In the genomic region with DNA sequence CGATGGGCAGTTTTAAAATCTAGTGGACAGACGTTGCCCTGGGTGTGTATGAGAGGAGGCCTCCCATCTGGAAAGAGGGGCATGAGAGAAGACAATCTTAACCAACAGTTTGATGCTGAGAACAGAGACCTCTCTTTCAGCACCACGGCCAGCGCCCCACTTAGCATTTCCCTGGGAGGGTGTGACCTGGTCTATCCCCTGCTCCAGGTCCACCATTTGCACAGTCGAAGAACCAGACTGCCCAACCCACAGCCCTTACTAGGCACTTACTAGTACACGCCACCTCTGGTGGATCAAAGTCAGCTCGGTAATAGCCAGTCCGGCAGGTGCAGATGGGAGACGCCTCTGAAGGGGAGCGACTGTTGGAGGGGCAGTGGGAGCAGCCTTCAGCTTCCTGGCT, we compare ENCODE assay signal across 12 mouse cellular contexts.
DNase-seq lines count a peak whose midpoint lies in the region; ATAC-seq lines count a peak whose summit lies in the region.
"Had no signal": no experiment of that assay in that cellular context is flagged by ENCODE, and none has a peak within 500 bp of the region (broad histone marks: within the 10 kb centered on the region; RNA-seq: fewer than 3 reads in every experiment).

No protein-coding gene starts in this region.

- peak; percentile 78 for DNase-seq in heart, embryonic 10.5 days (ENCODE audit: low spot score)
- no peak for DNase-seq in heart, postnatal 25 days (ENCODE audit: low spot score)
- peak; percentile 91 for DNase-seq in midbrain, embryonic 11.5 days (ENCODE audit: low spot score, missing footprints)
- DNase-seq in embryo, embryonic 9.5 days (ENCODE audit: extremely low spot score): peak; percentile 58
- peak; percentile 26 for DNase-seq in ovary, postnatal 36 days (ENCODE audit: low spot score)
- no peak for DNase-seq in layer of hippocampus, adult 9-10 months (ENCODE audit: low spot score)
- no peak for DNase-seq in left cerebral cortex, postnatal 10 days (ENCODE audit: extremely low spot score in 1 of 2, low spot score in 2 of 2)
- DNase-seq: gastrocnemius, postnatal 36 days; kidney, adult 11 months had no signal

- no peaks in the 10 kb centered on the region for H3K9me3 ChIP-seq in heart, embryonic 10.5 days
- no peaks in the 10 kb centered on the region for H3K9me3 ChIP-seq in midbrain, embryonic 11.5 days (ENCODE audit: control insufficient read depth, low read length)
- no peaks in the 10 kb centered on the region for H3K9me3 ChIP-seq in midbrain, embryonic 15.5 days
- H3K9me3 ChIP-seq: midbrain, embryonic 13.5 days had no signal

- no peak overlapping the region for H3K4me3 ChIP-seq in heart, embryonic 10.5 days
- no peak overlapping the region for H3K4me3 ChIP-seq in midbrain, embryonic 11.5 days (ENCODE audit: low read depth, low read length)
- H3K4me3 ChIP-seq in midbrain, embryonic 15.5 days: no peak overlapping the region
- H3K4me3 ChIP-seq: midbrain, embryonic 13.5 days had no signal

- H3K36me3 ChIP-seq in heart, embryonic 10.5 days: no peaks in the 10 kb centered on the region
- no peaks in the 10 kb centered on the region for H3K36me3 ChIP-seq in midbrain, embryonic 11.5 days (ENCODE audit: control insufficient read depth, insufficient read depth, low read length)
- H3K36me3 ChIP-seq in midbrain, embryonic 15.5 days (replicated peaks): no peaks in the 10 kb centered on the region

- H3K4me1 ChIP-seq in heart, embryonic 10.5 days: no peaks in the 10 kb centered on the region
- no peaks in the 10 kb centered on the region; the same call in 1 of the 2 replicates for H3K4me1 ChIP-seq in midbrain, embryonic 11.5 days (ENCODE audit: control insufficient read depth, insufficient read depth, low read length)
- H3K4me1 ChIP-seq in midbrain, embryonic 15.5 days: no peaks in the 10 kb centered on the region

- no peak overlapping the region for H3K9ac ChIP-seq in midbrain, embryonic 11.5 days (ENCODE audit: low read length)
- no peak overlapping the region for H3K9ac ChIP-seq in midbrain, embryonic 15.5 days
- H3K9ac ChIP-seq: midbrain, embryonic 13.5 days had no signal

- 0 out of 2 replicates have a peak, but pooled peaks cover 4% of the 10 kb centered on the region for H3K27me3 ChIP-seq in heart, embryonic 10.5 days (ENCODE audit: insufficient read depth, poor library complexity, severe bottlenecking)
- H3K27me3 ChIP-seq in midbrain, embryonic 11.5 days (ENCODE audit: control insufficient read depth, insufficient read depth, low read length): no peaks in the 10 kb centered on the region
- no peaks in the 10 kb centered on the region for H3K27me3 ChIP-seq in midbrain, embryonic 15.5 days (replicated peaks)
- H3K27me3 ChIP-seq: CH12.LX; midbrain, embryonic 13.5 days had no signal

- no peak overlapping the region for H3K27ac ChIP-seq in heart, embryonic 10.5 days
- H3K27ac ChIP-seq in midbrain, embryonic 11.5 days (ENCODE audit: low read depth, low read length): no peak overlapping the region
- H3K27ac ChIP-seq in midbrain, embryonic 15.5 days: no peak overlapping the region
- H3K27ac ChIP-seq: midbrain, embryonic 13.5 days had no signal

- no peak overlapping the region for H3K4me2 ChIP-seq in midbrain, embryonic 11.5 days
- H3K4me2 ChIP-seq in midbrain, embryonic 15.5 days: no peak overlapping the region
- H3K4me2 ChIP-seq: midbrain, embryonic 13.5 days had no signal

- no peak for ATAC-seq in midbrain, embryonic 11.5 days (ENCODE audit: low FRiP score)
- ATAC-seq in midbrain, embryonic 15.5 days (replicated peaks): no peak
- ATAC-seq: midbrain, embryonic 13.5 days had no signal

- intact Hi-C loops in heart, postnatal 25 days (cut with DNase I): no loop called here
- intact Hi-C loops in left cerebral cortex, postnatal 10 days (cut with DNase I): no loop called here

- 60% methylated on average over 10 of the region's 10 CpGs for WGBS in heart, embryonic 10.5 days
- 75% methylated on average over 10 of the region's 10 CpGs for WGBS in midbrain, embryonic 11.5 days
- 74% methylated on average over 10 of the region's 10 CpGs for WGBS in midbrain, embryonic 15.5 days

Comparison
In these comparisons a context has a peak if more than half of its experiments do, and no peak if none do; other contexts are left out.
1. DNase-seq: peak in heart, embryonic 10.5 days (single experiment), midbrain, embryonic 11.5 days (single experiment), embryo, embryonic 9.5 days (single experiment) and ovary, postnatal 36 days (single experiment); none in heart, postnatal 25 days (single experiment), layer of hippocampus, adult 9-10 months (single experiment) and left cerebral cortex, postnatal 10 days (0 of 2).